Comparison of ENCODE assay signal across 15 mouse cellular contexts in genomic region chr1:138491382-138492097, GRCm38 (mm10).
"Had no signal": no experiment of that assay in that cellular context is flagged by ENCODE, and none has a peak within 500 bp of the region (broad histone marks: within the 10 kb centered on the region; RNA-seq: fewer than 3 reads in every experiment).

No protein-coding gene starts in this region.

- DNase-seq: kidney, adult 11 months; kidney, postnatal 10 days; kidney, postnatal 4 days; lung, adult 2 months; lung, postnatal 36 days; right cerebral cortex, postnatal 14 days; thymus, adult 2 months; thymus, postnatal 25 days had no signal

- H3K27me3 ChIP-seq: neural tube, embryonic 12.5 days; stomach, embryonic 15.5 days had no signal

- H3K9me3 ChIP-seq: limb, embryonic 10.5 days; neural tube, embryonic 12.5 days; stomach, embryonic 15.5 days had no signal

- H3K4me1 ChIP-seq: neural tube, embryonic 12.5 days; stomach, embryonic 15.5 days had no signal

- H3K4me3 ChIP-seq: limb, embryonic 10.5 days; myocyte; neural tube, embryonic 12.5 days; stomach, embryonic 15.5 days had no signal

- H3K9ac ChIP-seq: liver, embryonic 14.5 days; neural tube, embryonic 12.5 days; stomach, embryonic 15.5 days had no signal

- ATAC-seq: inflammation-experienced regulatory T-cells, adult 6 months; lung, postnatal 0 days had no signal

- H3K4me2 ChIP-seq: neural tube, embryonic 12.5 days; stomach, embryonic 15.5 days had no signal

- H3K36me3 ChIP-seq: neural tube, embryonic 12.5 days; stomach, embryonic 15.5 days had no signal

- H3K27ac ChIP-seq: limb, embryonic 10.5 days; liver, embryonic 14.5 days; neural tube, embryonic 12.5 days; stomach, embryonic 15.5 days had no signal
